Mouse (Mus musculus) left cerebral cortex, adult 9 months (tissue): ENCODE results near the gene Dnaic2.

Experiments used
- DNase-seq, 2 experiments: peaks; one replicate each; pipeline ENCODE4 v3.0.0; 2022; ENCODE audit warnings: low spot score in 2 of 2

The Dnaic2 gene

DNA sequence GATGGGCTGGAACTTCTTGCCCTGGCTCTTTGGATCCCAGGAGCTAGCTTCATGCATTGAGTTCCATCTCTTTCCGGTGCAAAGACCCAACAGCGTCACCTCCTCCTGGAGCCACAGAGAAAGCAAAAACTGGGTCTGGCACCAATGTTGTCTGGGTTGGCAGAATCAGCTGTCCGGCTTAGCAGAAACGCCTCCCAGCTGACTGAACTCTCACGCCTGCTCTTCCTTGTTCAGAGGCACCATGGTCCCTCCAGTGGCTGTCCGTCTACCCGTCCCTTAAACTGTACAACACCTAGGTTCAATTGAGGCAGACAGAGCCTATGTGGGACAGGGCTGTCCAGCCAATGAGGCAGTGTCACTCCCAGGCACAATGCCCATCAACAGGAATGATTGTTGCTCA lies 70.0 kb downstream of the Dnaic2 start:
- no peak for DNase-seq

DNA sequence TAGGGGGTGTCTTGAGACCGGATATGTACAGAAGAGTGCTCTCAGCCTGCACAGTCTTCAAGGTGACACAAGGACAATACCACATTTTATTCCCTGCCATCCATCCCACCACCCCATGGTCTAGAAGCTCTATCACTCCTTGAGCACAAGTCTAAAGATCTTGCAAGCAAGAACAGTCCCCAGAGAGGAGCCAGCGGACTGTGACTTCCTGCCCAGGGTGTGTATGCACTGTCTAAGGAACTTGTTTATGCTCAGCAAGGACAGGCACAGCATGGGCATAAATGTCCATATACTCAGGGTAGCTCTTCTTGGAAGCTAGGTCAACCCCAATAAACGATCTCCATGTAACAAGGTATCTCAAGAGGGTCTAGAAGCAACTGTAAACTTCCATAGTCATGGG lies 70.8 kb downstream of the Dnaic2 start:
- DNase-seq = no peak

DNA sequence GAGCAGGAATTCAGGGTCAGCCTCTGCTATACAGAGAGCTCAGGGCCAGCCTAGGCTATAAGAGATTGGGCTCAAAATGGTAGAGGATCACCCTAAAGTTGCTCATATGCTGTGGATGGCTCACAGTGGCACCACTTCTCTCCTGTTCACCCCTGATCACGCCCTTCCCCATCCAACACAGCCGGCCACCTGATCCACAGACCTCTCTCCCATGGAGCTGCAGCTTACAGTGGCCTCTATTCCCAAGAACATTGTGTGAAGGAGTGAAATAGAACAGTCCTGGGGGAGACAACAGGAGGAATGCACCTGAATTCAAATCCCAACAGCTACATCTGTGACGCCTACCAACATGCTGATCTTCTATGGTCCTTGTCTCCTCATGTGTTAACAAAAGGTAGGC lies 71.4 kb downstream of the Dnaic2 start, which contains the start of gene Gpr142:
TSS of gene Gpr142 (plus strand) at position 301 of the 400 bp plus-strand sequence.
- no peak for DNase-seq

DNA sequence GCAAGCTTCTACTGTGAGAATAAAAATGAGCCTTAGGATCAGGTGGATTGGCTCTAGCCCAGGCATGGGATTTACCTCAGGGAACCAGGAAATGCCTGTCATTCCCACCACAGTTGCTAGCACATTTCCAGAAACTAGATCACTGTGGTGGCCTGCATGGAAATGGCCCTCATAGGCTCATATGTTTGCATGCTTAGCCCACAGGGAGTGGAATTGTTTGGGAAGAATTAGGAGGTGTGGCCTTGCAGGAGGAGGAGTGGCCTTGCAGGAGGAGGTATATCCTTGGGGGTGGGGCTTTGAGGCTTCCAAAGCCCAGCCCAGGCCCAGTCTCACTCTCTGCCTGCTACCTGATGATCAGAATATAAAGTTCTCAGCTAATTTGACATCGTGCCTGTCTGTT lies 74.7 kb downstream of the Dnaic2 start:
- no peak for DNase-seq

GRCm38 (mm10) chr11:114802540-114803267 lies 75.5 kb downstream of the Dnaic2 start:
- no peak for DNase-seq

- no peak for DNase-seq
Observed at GRCm38 (mm10) chr11:114803990-114804389, 76.8 kb downstream of the Dnaic2 start.

DNA sequence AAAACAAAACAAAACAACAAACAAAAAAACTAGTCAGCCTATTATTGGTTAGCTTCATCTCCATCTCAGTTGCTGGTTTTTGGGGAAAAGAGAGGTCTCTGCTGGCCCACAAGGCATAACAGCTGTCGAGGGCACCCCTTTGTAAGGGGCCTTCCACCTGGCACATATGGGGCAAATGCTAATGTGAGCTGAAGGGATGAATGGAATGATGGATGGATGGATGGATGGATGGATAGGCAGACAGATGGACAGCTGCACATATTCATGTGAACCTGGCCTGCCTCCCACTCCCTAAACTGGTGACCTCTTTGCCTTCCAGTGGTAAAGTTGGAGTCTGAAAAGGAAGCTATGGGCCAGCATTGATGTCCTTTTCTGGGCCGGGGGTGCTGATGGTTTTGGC lies 79.8 kb downstream of the Dnaic2 start:
- DNase-seq = no peak
